Mouse (Mus musculus) neural tube, embryonic 11.5 days (tissue): ENCODE measurements around the gene Scaper. TPM values are rescaled to one million over a fixed set of nuclear protein-coding genes. Genes with fewer than 3 reads are reported as not detected.
A peak's percentile ranks its signal among the peaks of the same experiment; 100 is the strongest.

Experiments
- ATAC-seq: fragments of 200-750 bp; cut with Nextera tagmentation; 2 replicates; pipeline ENCODE4 v1.8.0; 2017; ENCODE audit warnings: moderate number of reproducible peaks, mild to moderate bottlenecking, moderate TSS enrichment, moderate library complexity; ENCODE audit not compliant: insufficient read depth, low FRiP score, low TSS enrichment
- DNase-seq: peaks from one replicate; pipeline ENCODE4 v3.0.0-alpha.2; 2015; ENCODE audit warnings: low spot score
- H3K27ac ChIP-seq: fragments of 300-500 bp; sonication (generic); 2 replicates; pipeline ENCODE4 v1.5.1; 2014; ENCODE audit warnings: low read depth, mild to moderate bottlenecking, low read length
- H3K27me3 ChIP-seq: fragments of 300-500 bp; sonication (generic); 2 replicates; pipeline ENCODE4 v1.6.1; 2014; ENCODE audit warnings: mild to moderate bottlenecking, low read length, mixed read lengths; ENCODE audit not compliant: control insufficient read depth, insufficient read depth
- H3K36me3 ChIP-seq: fragments of 300-500 bp; sonication (generic); 2 replicates; pipeline ENCODE4 v1.6.1; 2014; ENCODE audit warnings: mild to moderate bottlenecking, low read length, moderate library complexity, mixed read lengths; ENCODE audit not compliant: control insufficient read depth, insufficient read depth
- H3K4me1 ChIP-seq: fragments of 300-500 bp; sonication (generic); 2 replicates; pipeline ENCODE4 v1.6.1; 2014; ENCODE audit warnings: low read length, mixed read lengths; ENCODE audit not compliant: control insufficient read depth, insufficient read depth
- H3K4me2 ChIP-seq: fragments of 300-500 bp; sonication (generic); 2 replicates; pipeline ENCODE4 v1.6.1; 2014; ENCODE audit warnings: low read depth, mild to moderate bottlenecking, moderate library complexity
- H3K4me3 ChIP-seq: fragments of 300-500 bp; sonication (generic); 2 replicates; pipeline ENCODE4 v1.5.1; 2014; ENCODE audit warnings: low read depth, low read length
- H3K9ac ChIP-seq: fragments of 300-500 bp; sonication (generic); 2 replicates; pipeline ENCODE4 v1.6.1; 2014; ENCODE audit warnings: mild to moderate bottlenecking, low read length
- H3K9me3 ChIP-seq: fragments of 300-500 bp; sonication (generic); 2 replicates; pipeline ENCODE4 v1.6.1; 2016; ENCODE audit warnings: low read length; ENCODE audit not compliant: control insufficient read depth
- WGBS: fragments of 180-500 bp; shearing (Covaris S2); extraction: QIAGEN DNeasy Blood & Tissue Kit; methylation state at CpG from one replicate; pipeline ENCODE4 v1.1.7; 2014; 5-methylcytosine and 5-hydroxymethylcytosine counted together
- polyA plus RNA-seq: library from polyadenylated mRNA; unstranded; fragments of >200 nt; fragmentation: Nextera tagmentation; extraction: Ambion mirVana; gene quantifications from 2 replicates; pipeline ENCODE4 v1.2.1, GENCODE M21; 2014

The Scaper gene
- polyA plus RNA-seq, 1 experiment from 2014 or later: 13.7 TPM

- ATAC-seq: no peak
- H3K9ac ChIP-seq: no peak overlapping the region; the same call in 1 of the 2 replicates
- H3K9me3 ChIP-seq: no peaks in the 10 kb centered on the region
- peak; percentile 32 for DNase-seq
- no peaks in the 10 kb centered on the region for H3K36me3 ChIP-seq
- H3K4me3 ChIP-seq: peak overlapping the region; percentile 28
- H3K4me2 ChIP-seq: peak overlapping the region; percentile 26
- WGBS: 5% methylated on average over 41 of the region's 41 CpGs
- peaks cover 88% of the 10 kb centered on the region for H3K27me3 ChIP-seq
- no peak overlapping the region for H3K27ac ChIP-seq
- peaks cover 6% of the 10 kb centered on the region for H3K4me1 ChIP-seq
Measured at GRCm38 (mm10) chr9:55545556-55546175, 392.3 kb downstream of the Scaper start.

GRCm38 (mm10) chr9:55544861-55545555 is 392.9 kb downstream of the Scaper start:
- Histone ChIP-seq H3K4me1 (peaks cover 9% of the 10 kb centered on the region), H3K27me3 (peaks cover 91% of the 10 kb centered on the region), H3K9ac (peak overlapping the region; percentile 9; the same call in 1 of the 2 replicates), H3K36me3 (no peaks in the 10 kb centered on the region), H3K27ac (no peak overlapping the region), H3K4me2 (peak overlapping the region; percentile 25), H3K4me3 (peak overlapping the region; percentile 28), H3K9me3 (no peaks in the 10 kb centered on the region)
- DNase-seq (peak; percentile 62), ATAC-seq (no peak)
- under 1% methylated on average over 30 of the region's 30 CpGs for WGBS

- Histone ChIP-seq H3K27me3 (peaks cover 91% of the 10 kb centered on the region), H3K4me1 (peaks cover 9% of the 10 kb centered on the region), H3K9me3 (no peaks in the 10 kb centered on the region), H3K27ac (no peak overlapping the region), H3K9ac (peak overlapping the region; percentile 5), H3K4me2 (peak overlapping the region; percentile 19), H3K36me3 (no peaks in the 10 kb centered on the region), H3K4me3 (peak overlapping the region; percentile 32)
- peak; percentile 84 for DNase-seq
- ATAC-seq: no peak
- under 1% methylated on average over 46 of the region's 46 CpGs for WGBS
Measured at GRCm38 (mm10) chr9:55543703-55544401, 394.1 kb downstream of the Scaper start.

GRCm38 (mm10) chr9:55543336-55543702 is 394.6 kb downstream of the Scaper start:
- Histone ChIP-seq H3K4me2 (peak overlapping the region; percentile 19; the same call in 1 of the 2 replicates), H3K4me1 (peaks cover 9% of the 10 kb centered on the region), H3K4me3 (peak overlapping the region; percentile 32), H3K27me3 (peaks cover 91% of the 10 kb centered on the region), H3K9ac (peak overlapping the region; percentile 5; the same call in 1 of the 2 replicates), H3K9me3 (no peaks in the 10 kb centered on the region), H3K27ac (no peak overlapping the region), H3K36me3 (no peaks in the 10 kb centered on the region)
- DNase-seq: no peak
- no peak for ATAC-seq
- 1% methylated on average over 8 of the region's 8 CpGs for WGBS

- peak overlapping the region; percentile 5 for H3K9ac ChIP-seq
- no peaks in the 10 kb centered on the region for H3K9me3 ChIP-seq
- no peaks in the 10 kb centered on the region for H3K36me3 ChIP-seq
- peak overlapping the region; percentile 32 for H3K4me3 ChIP-seq
- ATAC-seq (no peak), DNase-seq (peak; percentile 42)
- 2% methylated on average over 53 of the region's 59 CpGs for WGBS
- peaks cover 9% of the 10 kb centered on the region for H3K4me1 ChIP-seq
- 0 out of 2 replicates have a peak overlapping the region, but pooled peaks have one; percentile 4 for H3K27ac ChIP-seq
- H3K4me2 ChIP-seq: peak overlapping the region; percentile 49
- H3K27me3 ChIP-seq: peaks cover 91% of the 10 kb centered on the region
Measured at GRCm38 (mm10) chr9:55542366-55543325, 395.3 kb downstream of the Scaper start.

GRCm38 (mm10) chr9:55541681-55542365 is 396.1 kb downstream of the Scaper start:
- no peaks in the 10 kb centered on the region for H3K36me3 ChIP-seq
- peak overlapping the region; percentile 5 for H3K9ac ChIP-seq
- H3K27ac ChIP-seq: no peak overlapping the region
- under 1% methylated on average over 59 of the region's 59 CpGs for WGBS
- H3K4me1 ChIP-seq: peaks cover 9% of the 10 kb centered on the region
- DNase-seq (peak; percentile 55), ATAC-seq (no peak)
- peak overlapping the region; percentile 32 for H3K4me3 ChIP-seq
- H3K4me2 ChIP-seq: peak overlapping the region; percentile 49
- no peaks in the 10 kb centered on the region for H3K9me3 ChIP-seq
- peaks cover 90% of the 10 kb centered on the region for H3K27me3 ChIP-seq

- H3K36me3 ChIP-seq: no peaks in the 10 kb centered on the region
- DNase-seq: peak; percentile 92
- peaks cover 85% of the 10 kb centered on the region for H3K27me3 ChIP-seq
- WGBS: under 1% methylated on average over 28 of the region's 28 CpGs
- ATAC-seq: peak; percentile 95
- peak overlapping the region; percentile 32 for H3K4me3 ChIP-seq
- H3K9me3 ChIP-seq: no peaks in the 10 kb centered on the region
- H3K27ac ChIP-seq: no peak overlapping the region
- peaks cover 9% of the 10 kb centered on the region for H3K4me1 ChIP-seq
- peak overlapping the region; percentile 1 for H3K9ac ChIP-seq
- H3K4me2 ChIP-seq: peak overlapping the region; percentile 49
Measured at GRCm38 (mm10) chr9:55540888-55541287, 397.0 kb downstream of the Scaper start.
